Mouse (Mus musculus) limb, embryonic 13.5 days (tissue): ENCODE measurements around the gene P2rx3. TPM values are rescaled to one million over a fixed set of nuclear protein-coding genes. Genes with fewer than 3 reads are reported as not detected.

ENCODE experiments used
- ATAC-seq: fragments of 200-750 bp; cut with Nextera tagmentation; 2 replicates; pipeline ENCODE4 v1.8.0; 2017; ENCODE audit warnings: low read depth, moderate number of reproducible peaks, moderate TSS enrichment; ENCODE audit not compliant: low FRiP score
- H3K27ac ChIP-seq: fragments of 300-500 bp; sonication (generic); 2 replicates; pipeline ENCODE4 v1.5.1; 2015; ENCODE audit warnings: inconsistent platforms, mild to moderate bottlenecking, moderate library complexity
- H3K27me3 ChIP-seq: fragments of 300-500 bp; sonication (generic); 2 replicates; pipeline ENCODE4 v1.6.1; 2015; ENCODE audit warnings: mild to moderate bottlenecking, inconsistent platforms
- H3K36me3 ChIP-seq: fragments of 300-500 bp; sonication (generic); 2 replicates; pipeline ENCODE4 v1.6.1; 2015; ENCODE audit warnings: inconsistent platforms, mild to moderate bottlenecking, moderate library complexity
- H3K4me1 ChIP-seq: fragments of 300-500 bp; sonication (generic); 2 replicates; pipeline ENCODE4 v1.6.1; 2015; ENCODE audit warnings: inconsistent platforms
- H3K4me2 ChIP-seq: fragments of 300-500 bp; sonication (generic); replicated peaks from 2 replicates; pipeline ENCODE4 v1.6.1; 2015; ENCODE audit warnings: inconsistent platforms, mild to moderate bottlenecking, moderate library complexity
- H3K4me3 ChIP-seq: fragments of 300-500 bp; sonication (generic); 2 replicates; pipeline ENCODE4 v1.5.1; 2015; ENCODE audit warnings: moderate library complexity, mild to moderate bottlenecking, inconsistent platforms
- H3K9ac ChIP-seq: fragments of 300-500 bp; sonication (generic); 2 replicates; pipeline ENCODE4 v1.6.1; 2015; ENCODE audit warnings: mild to moderate bottlenecking, inconsistent platforms
- H3K9me3 ChIP-seq: fragments of 300-500 bp; sonication (generic); 2 replicates; pipeline ENCODE4 v1.6.1; 2016; ENCODE audit warnings: inconsistent platforms
- WGBS: fragments of 180-500 bp; shearing (Covaris S2); methylation state at CpG from one replicate; pipeline ENCODE4 v1.1.7; 2015; 5-methylcytosine and 5-hydroxymethylcytosine counted together
- polyA plus RNA-seq: library from polyadenylated mRNA; unstranded; fragments of >200 nt; fragmentation: Nextera tagmentation; extraction: Ambion mirVana; gene quantifications from 2 replicates; pipeline ENCODE4 v1.2.1, GENCODE M21; 2015

P2rx3 gene
- polyA plus RNA-seq, 1 experiment from 2014 or later, result 1.0 TPM

DNA sequence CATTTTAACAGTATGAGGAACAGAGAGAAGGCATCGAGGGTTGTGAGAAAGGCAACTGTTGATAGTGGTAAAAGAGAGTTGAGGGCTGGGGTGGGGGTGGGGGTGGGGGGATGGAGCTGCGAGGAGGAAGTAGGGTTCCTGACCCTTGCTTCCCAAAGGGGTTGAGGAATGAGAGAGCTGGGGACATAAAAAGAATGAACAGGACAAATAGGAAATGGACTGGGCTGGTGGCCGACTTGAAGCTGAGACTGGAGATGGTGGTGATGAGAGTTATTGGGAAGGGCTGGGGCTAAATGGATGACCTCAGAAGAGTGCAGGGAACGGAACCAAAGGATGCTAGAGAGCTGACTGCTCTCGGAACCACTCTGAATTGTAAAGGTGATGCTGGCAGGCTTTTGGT is 19.4 kb upstream of the P2rx3 start:
- Histone ChIP-seq H3K9ac (no peak overlapping the region), H3K4me1 (peaks cover 21% of the 10 kb centered on the region), H3K36me3 (peaks cover 84% of the 10 kb centered on the region), H3K4me2 (no peak overlapping the region), H3K27me3 (no peaks in the 10 kb centered on the region), H3K4me3 (no peak overlapping the region), H3K27ac (no peak overlapping the region), H3K9me3 (no peaks in the 10 kb centered on the region)
- WGBS, result 56% methylated on average over 5 of the region's 5 CpGs
- ATAC-seq, result no peak

DNA sequence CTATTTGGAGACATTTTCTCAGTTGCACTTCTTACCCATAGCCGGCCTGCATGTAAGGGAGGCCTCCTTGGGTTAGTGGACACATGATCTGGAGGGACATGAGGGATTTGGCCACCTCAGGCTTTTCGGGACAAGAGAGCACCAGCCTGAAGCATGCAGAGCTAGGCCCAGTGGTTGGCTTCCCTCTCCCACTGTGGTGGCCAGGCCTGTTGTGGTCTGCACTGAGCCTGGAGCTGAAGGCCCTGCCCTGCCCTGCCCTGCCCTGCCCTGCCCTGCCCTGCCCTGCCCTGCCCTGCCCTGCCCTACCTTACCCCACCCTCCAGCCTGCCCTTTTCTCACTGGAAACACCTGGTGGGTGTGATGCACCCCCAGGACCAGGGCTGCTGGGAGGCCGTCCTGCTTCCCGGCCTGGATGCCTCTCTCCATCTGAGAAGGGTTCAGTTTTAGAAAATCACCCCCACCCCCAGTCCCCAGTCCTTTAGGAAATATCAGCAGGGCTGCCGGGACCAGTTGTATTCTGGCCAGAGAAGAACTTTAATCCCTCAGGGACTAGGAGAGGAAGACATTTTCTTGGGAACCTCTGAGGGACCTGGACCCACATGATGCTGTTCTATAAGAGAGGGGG is 16.0 kb upstream of the P2rx3 start:
- Histone ChIP-seq H3K9ac (no peak overlapping the region; the same call in 1 of the 2 replicates), H3K4me3 (no peak overlapping the region), H3K4me1 (peaks cover 34% of the 10 kb centered on the region), H3K4me2 (no peak overlapping the region), H3K9me3 (no peaks in the 10 kb centered on the region), H3K27me3 (no peaks in the 10 kb centered on the region), H3K36me3 (peaks cover 69% of the 10 kb centered on the region), H3K27ac (no peak overlapping the region)
- ATAC-seq, result no peak
- WGBS, result 87% methylated on average over 5 of the region's 5 CpGs

DNA sequence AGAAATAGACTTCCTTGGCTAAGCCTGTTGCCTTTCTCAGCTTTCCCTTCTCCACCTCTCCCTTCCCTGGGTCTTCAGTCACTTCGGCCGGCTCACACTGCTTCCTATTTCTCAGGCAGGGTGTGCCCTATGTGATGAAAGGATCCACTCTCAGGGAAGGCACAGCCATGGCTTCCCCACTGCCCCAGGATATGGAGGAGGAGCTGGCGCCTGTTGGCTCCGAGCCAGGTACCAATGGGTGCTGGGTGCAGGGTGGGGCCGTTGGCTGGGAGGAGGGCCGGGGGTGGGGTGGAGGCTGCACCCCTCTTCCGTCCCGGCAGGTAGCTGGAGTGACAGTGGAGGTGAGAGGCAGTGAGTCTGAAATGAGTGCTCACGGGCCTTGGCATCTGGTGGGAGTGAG is 13.5 kb upstream of the P2rx3 start:
- peaks cover 60% of the 10 kb centered on the region for H3K36me3 ChIP-seq
- WGBS, result 46% methylated on average over 9 of the region's 9 CpGs

DNA sequence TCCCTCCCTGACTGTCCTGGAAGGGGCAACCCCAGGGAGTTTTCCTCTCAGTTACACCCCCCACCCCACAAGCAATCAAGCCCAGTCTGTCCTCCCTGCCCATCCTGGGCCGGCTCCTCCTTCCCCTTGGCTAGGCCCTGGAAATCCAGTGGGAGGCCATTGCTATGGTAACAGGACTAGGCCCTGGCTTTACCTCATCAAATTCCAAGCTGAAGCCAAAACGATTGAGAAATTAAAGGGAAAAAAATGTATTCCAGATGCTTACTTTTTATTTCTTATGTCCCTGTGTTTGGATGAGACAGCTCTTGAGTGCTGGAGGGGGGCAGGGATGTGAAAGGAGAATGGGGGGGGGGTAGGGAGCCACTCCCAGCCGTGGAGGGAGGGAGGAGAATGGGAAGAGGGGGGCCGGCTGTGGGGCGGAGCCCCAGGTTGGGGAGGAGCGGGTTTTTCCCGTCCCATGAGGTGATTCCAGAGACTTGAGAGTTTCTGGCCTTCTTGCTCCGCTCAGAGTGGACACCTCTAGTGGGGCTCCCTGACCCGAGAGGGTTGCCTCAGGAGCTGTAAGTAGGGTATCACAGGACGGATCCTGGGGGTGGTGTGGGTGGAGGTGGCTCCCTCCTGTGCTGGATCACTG is 12.9 kb upstream of the P2rx3 start:
- ATAC-seq, result peak; percentile 57
- Histone ChIP-seq H3K9ac (peak overlapping the region; percentile 59), H3K4me2 (peak overlapping the region; percentile 85), H3K27ac (peak overlapping the region; percentile 94), H3K4me3 (peak overlapping the region; percentile 72), H3K36me3 (peaks cover 60% of the 10 kb centered on the region), H3K9me3 (no peaks in the 10 kb centered on the region), H3K4me1 (peaks cover 47% of the 10 kb centered on the region), H3K27me3 (no peaks in the 10 kb centered on the region)
- 3% methylated on average over 9 of the region's 10 CpGs for WGBS

More for the DNA sequence above, 13.5 kb upstream of the P2rx3 start:
- H3K27me3 ChIP-seq, result no peaks in the 10 kb centered on the region
- H3K9ac ChIP-seq, result peak overlapping the region; percentile 59
- peaks cover 47% of the 10 kb centered on the region for H3K4me1 ChIP-seq
- peak overlapping the region; percentile 85 for H3K4me2 ChIP-seq
- no peaks in the 10 kb centered on the region for H3K9me3 ChIP-seq
- H3K27ac ChIP-seq, result peak overlapping the region; percentile 94
- no peak for ATAC-seq
- peak overlapping the region; percentile 72 for H3K4me3 ChIP-seq

DNA sequence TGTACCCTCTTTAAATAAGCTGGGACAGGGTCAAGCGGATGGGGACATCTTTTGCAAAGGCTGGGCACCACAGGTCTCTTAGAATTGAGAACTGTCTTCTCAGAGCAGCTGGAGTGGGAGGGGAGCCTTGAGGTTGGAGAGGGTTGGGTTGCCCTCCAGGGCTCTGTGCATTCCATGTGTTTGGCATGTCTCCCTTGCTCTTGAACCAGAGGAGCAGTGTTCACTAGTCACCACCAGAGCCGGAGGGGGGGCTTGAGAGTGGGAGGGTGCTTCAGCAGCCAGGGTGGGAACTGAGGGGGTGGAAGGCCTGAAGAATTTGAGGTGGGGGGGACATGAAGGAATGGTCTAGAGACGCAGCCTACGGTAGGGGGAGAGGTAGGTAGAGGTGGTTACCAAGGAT is 12.0 kb upstream of the P2rx3 start:
- WGBS, result 72% methylated on average over 4 of the region's 4 CpGs
- Histone ChIP-seq H3K4me2 (peak overlapping the region; percentile 85), H3K9ac (peak overlapping the region; percentile 87), H3K9me3 (no peaks in the 10 kb centered on the region), H3K4me3 (peak overlapping the region; percentile 72), H3K27ac (peak overlapping the region; percentile 94), H3K27me3 (no peaks in the 10 kb centered on the region), H3K36me3 (peaks cover 59% of the 10 kb centered on the region), H3K4me1 (peaks cover 47% of the 10 kb centered on the region)
- no peak for ATAC-seq

DNA sequence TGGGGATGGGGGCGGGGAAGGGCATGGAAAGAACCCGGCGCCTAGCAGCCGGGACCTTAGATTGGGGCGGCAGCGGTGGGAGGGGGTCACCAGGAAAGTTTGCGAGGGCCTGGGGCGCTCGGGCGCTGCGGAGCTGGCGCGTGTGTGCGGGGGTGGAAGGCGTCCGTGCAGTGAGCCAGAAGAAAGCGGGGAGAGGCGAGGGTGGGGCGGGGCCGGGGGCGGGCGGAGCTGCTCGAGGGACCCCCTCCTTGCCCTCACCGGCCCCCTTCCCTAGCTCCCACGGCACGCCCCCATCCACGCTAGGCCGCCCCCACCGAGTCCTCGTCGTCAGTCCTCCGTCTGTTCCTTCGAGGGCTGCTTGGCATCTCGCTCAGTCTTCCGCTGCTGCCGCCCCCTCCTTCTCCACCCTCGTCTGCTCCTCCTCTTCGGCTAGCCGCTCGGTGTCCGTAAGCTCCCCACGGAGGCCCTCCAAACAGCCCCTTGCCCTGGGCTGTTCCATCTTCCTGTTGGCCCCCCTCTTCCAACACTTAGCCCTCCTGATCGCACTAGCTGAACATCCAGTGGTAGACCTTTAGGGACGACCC is 11.0 kb upstream of the P2rx3 start:
- peak overlapping the region; percentile 72 for H3K4me3 ChIP-seq
- peak overlapping the region; percentile 94 for H3K27ac ChIP-seq
- peak overlapping the region; percentile 85 for H3K4me2 ChIP-seq
- WGBS, result under 1% methylated on average over 39 of the region's 44 CpGs
- H3K9me3 ChIP-seq, result no peaks in the 10 kb centered on the region
- H3K36me3 ChIP-seq, result peaks cover 59% of the 10 kb centered on the region
- H3K9ac ChIP-seq, result peak overlapping the region; percentile 87
- ATAC-seq, result peak; percentile 66
- H3K27me3 ChIP-seq, result no peaks in the 10 kb centered on the region
- H3K4me1 ChIP-seq, result peaks cover 47% of the 10 kb centered on the region

DNA sequence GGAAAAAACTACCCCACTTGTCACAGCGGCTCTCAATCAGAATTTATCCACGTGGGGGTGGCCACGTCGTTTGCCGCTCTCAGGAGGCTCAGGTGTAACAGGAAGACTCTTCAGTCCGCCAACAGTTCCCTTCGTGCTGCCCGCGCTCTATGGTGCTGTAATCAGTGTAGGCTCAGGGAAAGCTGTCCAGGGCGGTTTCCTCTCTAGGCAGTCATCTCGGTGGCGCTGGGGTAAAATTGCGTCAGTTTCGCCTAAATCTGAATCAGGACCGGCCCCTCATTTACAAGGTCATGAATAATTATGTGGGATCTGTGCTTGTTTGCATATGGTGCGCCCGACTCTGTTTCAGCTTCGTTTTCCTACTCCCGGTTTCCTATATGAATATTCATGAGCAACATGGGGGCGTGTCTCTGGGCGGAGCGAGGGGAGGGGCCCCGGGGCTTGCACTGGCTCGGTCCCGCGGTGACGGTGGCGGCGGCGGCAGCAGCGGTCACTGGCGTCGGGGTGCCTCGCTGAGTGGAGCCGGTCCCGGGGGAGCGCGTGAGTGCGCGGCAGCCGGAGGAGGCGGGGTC is 10.4 kb upstream of the P2rx3 start, which contains the start of gene Tnks1bp1:
Gene Tnks1bp1 (plus strand): TSS at position 427 of the 572 bp plus-strand sequence.
- H3K4me3 ChIP-seq, result peak within 1 kb of the TSS; percentile 72
- H3K4me2 ChIP-seq, result peak within 1 kb of the TSS; percentile 85
- peak within 1 kb of the TSS; percentile 94 for H3K27ac ChIP-seq
- peak; percentile 84 for ATAC-seq
- H3K27me3 ChIP-seq, result no peaks in the 10 kb centered on the region
- peaks cover 59% of the 10 kb centered on the region for H3K36me3 ChIP-seq
- H3K4me1 ChIP-seq, result peaks cover 43% of the 10 kb centered on the region
- under 1% methylated on average over 42 of the region's 42 CpGs for WGBS
- no peaks in the 10 kb centered on the region for H3K9me3 ChIP-seq
- peak within 1 kb of the TSS; percentile 87 for H3K9ac ChIP-seq

DNA sequence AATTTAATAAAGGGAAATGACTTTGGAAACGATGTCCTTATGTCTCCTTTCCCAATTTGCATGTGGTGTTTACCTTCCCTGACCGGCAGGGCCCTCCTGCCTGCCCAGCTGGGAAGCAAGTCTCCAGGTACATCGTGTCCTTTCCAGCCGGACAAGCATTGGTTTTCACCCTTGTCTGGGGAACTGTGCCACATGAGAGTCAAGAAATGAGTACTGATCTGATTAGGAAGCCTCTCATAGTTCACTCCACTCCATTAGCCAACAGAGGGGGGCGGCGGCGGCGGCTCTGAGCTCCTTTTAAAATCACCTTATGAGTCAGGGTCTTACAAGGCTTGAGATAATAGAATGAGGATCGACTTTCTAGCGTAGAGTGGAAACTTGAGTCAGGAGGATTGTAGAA is 9.8 kb upstream of the P2rx3 start:
- no peak for ATAC-seq
- H3K27me3 ChIP-seq, result no peaks in the 10 kb centered on the region
- peak overlapping the region; percentile 87 for H3K9ac ChIP-seq
- no peaks in the 10 kb centered on the region for H3K9me3 ChIP-seq
- H3K4me2 ChIP-seq, result peak overlapping the region; percentile 85
- peak overlapping the region; percentile 72 for H3K4me3 ChIP-seq
- 53% methylated on average over 10 of the region's 10 CpGs for WGBS
- peaks cover 43% of the 10 kb centered on the region for H3K4me1 ChIP-seq
- H3K27ac ChIP-seq, result peak overlapping the region; percentile 33; the same call in 1 of the 2 replicates
- peaks cover 59% of the 10 kb centered on the region for H3K36me3 ChIP-seq

DNA sequence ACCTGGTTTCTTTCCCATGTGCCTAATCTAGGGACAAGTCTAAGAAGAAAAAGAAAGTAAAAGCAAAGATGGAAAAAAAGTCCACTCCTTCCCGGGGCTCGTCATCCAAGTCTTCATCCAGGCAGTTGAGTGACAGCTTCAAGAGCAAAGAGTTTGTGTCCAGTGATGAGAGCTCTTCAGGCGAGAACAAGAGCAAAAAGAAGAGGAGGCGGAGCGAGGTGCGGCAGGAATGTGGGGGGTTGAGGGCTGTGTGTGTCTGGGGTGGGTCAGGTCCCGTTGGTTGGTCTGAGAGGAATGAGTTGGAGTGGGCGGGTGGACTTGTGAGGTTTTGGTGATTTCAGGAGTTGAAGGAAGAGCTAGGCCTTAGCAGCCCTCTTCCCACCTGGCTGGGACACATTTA is 9.0 kb upstream of the P2rx3 start:
- H3K4me2 ChIP-seq, result no peak overlapping the region
- WGBS, result 87% methylated on average over 8 of the region's 8 CpGs
- H3K4me3 ChIP-seq, result no peak overlapping the region
- H3K27me3 ChIP-seq, result no peaks in the 10 kb centered on the region
- no peak for ATAC-seq
- H3K9ac ChIP-seq, result peak overlapping the region; percentile 87; the same call in 1 of the 2 replicates
- peaks cover 39% of the 10 kb centered on the region for H3K4me1 ChIP-seq
- no peaks in the 10 kb centered on the region for H3K9me3 ChIP-seq
- no peak overlapping the region for H3K27ac ChIP-seq
- H3K36me3 ChIP-seq, result peaks cover 59% of the 10 kb centered on the region

DNA sequence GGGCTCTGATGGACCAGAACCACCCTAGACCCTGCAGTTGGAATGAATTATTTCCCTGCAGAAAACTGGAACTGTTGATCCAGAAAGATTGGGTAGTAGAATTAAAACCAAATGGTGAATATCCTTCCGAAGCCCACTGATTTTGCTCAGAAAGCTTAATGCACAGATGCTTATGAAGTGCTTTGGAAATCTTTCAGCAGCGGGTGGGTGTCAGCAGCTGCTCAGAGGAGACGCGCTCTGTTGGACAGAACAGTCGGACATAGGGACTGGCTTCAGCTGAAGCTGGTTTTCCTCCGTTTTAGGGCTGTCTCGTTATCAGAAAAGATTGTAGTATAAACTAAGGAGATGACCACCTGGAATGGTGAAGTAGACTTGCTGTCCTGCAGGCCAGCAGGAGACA is 6.4 kb upstream of the P2rx3 start:
- Histone ChIP-seq H3K9ac (no peak overlapping the region), H3K4me3 (no peak overlapping the region), H3K4me2 (no peak overlapping the region), H3K4me1 (peaks cover 19% of the 10 kb centered on the region), H3K27ac (no peak overlapping the region), H3K27me3 (no peaks in the 10 kb centered on the region), H3K36me3 (peaks cover 83% of the 10 kb centered on the region), H3K9me3 (no peaks in the 10 kb centered on the region)
- WGBS, result 88% methylated on average over 7 of the region's 7 CpGs
- no peak for ATAC-seq

DNA sequence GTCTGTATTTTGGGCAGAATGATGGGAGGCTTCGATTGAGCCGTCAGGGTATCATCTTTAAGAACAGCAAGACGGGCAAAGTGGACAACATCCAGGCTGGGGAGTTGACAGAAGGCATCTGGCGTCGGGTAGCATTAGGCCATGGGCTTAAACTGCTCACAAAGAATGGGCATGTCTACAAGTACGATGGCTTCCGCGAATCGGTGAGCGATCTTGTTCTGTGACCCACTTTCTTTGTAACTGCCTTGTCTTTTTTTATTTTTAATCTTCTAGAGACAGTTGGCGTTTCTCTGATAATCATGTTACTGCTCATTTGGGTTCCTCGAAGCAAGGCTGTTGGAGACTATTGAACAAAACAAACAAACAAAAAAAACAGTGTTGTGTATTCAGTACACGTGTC is 1.1 kb upstream of the P2rx3 start:
- Histone ChIP-seq H3K27me3 (no peaks in the 10 kb centered on the region), H3K9ac (peak overlapping the region; percentile 96), H3K9me3 (no peaks in the 10 kb centered on the region), H3K27ac (no peak overlapping the region), H3K4me2 (peak overlapping the region; percentile 85), H3K36me3 (peaks cover 46% of the 10 kb centered on the region), H3K4me3 (peak overlapping the region; percentile 84), H3K4me1 (peaks cover 22% of the 10 kb centered on the region)
- ATAC-seq, result no peak
- WGBS, result 86% methylated on average over 13 of the region's 13 CpGs

DNA sequence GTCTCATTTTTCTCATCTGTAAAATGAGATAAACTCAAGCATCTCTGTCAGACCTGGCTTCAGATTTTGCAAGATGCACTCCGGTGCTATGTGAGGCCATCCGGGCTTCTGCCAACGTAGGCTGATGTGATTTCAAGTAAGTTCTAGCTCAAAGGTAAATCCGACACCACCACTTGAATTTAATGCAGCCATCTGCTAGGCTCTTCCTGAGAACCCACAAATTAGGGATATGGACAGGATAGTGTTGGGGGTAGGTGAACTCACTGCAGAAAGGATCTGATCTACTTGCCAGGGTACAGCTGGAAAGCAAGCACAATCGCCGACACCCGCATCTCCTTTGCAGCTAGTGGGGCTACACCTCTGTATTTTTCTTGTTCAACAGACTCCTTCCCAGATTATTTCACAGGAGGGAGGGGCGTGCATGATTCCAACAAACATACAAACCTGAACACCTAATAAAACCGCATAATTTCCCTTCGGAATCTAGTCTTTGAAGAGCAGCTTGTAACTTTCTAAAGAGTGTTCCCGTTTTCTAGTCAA is 685 bp downstream of the P2rx3 start:
- peak overlapping the region; percentile 96 for H3K9ac ChIP-seq
- peak overlapping the region; percentile 63; the same call in 1 of the 2 replicates for H3K27ac ChIP-seq
- H3K4me3 ChIP-seq, result peak overlapping the region; percentile 84
- H3K9me3 ChIP-seq, result no peaks in the 10 kb centered on the region
- H3K27me3 ChIP-seq, result no peaks in the 10 kb centered on the region
- peak; percentile 28 for ATAC-seq
- H3K36me3 ChIP-seq, result peaks cover 28% of the 10 kb centered on the region
- peak overlapping the region; percentile 85 for H3K4me2 ChIP-seq
- peaks cover 22% of the 10 kb centered on the region for H3K4me1 ChIP-seq
- 6% methylated on average over 11 of the region's 11 CpGs for WGBS
